Comparison of ENCODE assay signal across 11 mouse cellular contexts in the genomic region with DNA sequence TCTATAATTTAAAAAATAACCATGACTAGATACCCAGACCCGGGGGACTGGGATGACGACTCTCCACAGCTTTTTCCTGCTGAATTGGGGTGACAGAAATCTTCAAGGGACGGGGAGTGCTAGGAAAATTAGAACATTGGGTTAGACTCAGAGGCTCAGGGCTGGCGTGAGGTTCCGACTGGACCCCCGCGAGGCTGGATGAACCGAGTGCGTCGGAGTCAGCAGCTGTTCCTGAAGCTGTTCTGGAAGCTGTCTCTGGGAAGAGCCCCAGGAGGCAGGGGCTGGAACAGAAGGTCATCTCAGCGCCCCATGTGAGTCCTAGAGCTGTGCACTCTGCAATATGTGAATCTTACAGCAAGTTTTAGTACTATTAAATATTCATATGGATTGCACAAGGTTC.
"Had no signal": no experiment of that assay in that cellular context is flagged by ENCODE, and none has a peak within 500 bp of the region (broad histone marks: within the 10 kb centered on the region; RNA-seq: fewer than 3 reads in every experiment).

No protein-coding gene starts in this region.

- DNase-seq: layer of hippocampus, postnatal 36 days; liver; lung, adult 18-20 months; lung, postnatal 10 days; lung, postnatal 36 days; midbrain, embryonic 14.5 days; right cerebral cortex, adult 18-20 months; right cerebral cortex, postnatal 14 days; right cerebral cortex, postnatal 4 days; spleen, adult 18-20 months; thymus, postnatal 25 days had no signal
